Mouse (Mus musculus) hindbrain, embryonic 12.5 days (tissue): Measurements from ENCODE around the gene Ifngr2. TPM values are rescaled to one million over a fixed set of nuclear protein-coding genes. Genes with fewer than 3 reads are reported as not detected.
"Not testable (repeated sequence)": the region's sequence is repeated elsewhere in the genome, so short reads cannot be mapped to it uniquely, and the experiment has no call there.

Experiments
- ATAC-seq: fragments of 200-750 bp; cut with Nextera tagmentation; 2 replicates; pipeline ENCODE4 v1.8.0; 2017; ENCODE audit warnings: moderate TSS enrichment; ENCODE audit not compliant: low FRiP score
- H3K27ac ChIP-seq: fragments of 300-500 bp; sonication (generic); 2 replicates; pipeline ENCODE4 v1.5.1; 2016; ENCODE audit warnings: mild to moderate bottlenecking
- H3K27me3 ChIP-seq: fragments of 300-500 bp; sonication (generic); 2 replicates; pipeline ENCODE4 v1.6.1; 2016; ENCODE audit warnings: mild to moderate bottlenecking
- H3K36me3 ChIP-seq: fragments of 300-500 bp; sonication (generic); 2 replicates; pipeline ENCODE4 v1.6.1; 2016; ENCODE audit warnings: mild to moderate bottlenecking
- H3K4me1 ChIP-seq: fragments of 300-500 bp; sonication (generic); 2 replicates; pipeline ENCODE4 v1.6.1; 2016
- H3K4me2 ChIP-seq: fragments of 300-500 bp; sonication (generic); replicated peaks from 2 replicates; pipeline ENCODE4 v1.6.1; 2016; ENCODE audit warnings: mild to moderate bottlenecking
- H3K4me3 ChIP-seq: fragments of 300-500 bp; sonication (generic); 2 replicates; pipeline ENCODE4 v1.5.1; 2016; ENCODE audit warnings: mild to moderate bottlenecking
- H3K9ac ChIP-seq: fragments of 300-500 bp; sonication (generic); 2 replicates; pipeline ENCODE4 v1.6.1; 2016; ENCODE audit warnings: mild to moderate bottlenecking, moderate library complexity
- H3K9me3 ChIP-seq: fragments of 300-500 bp; sonication (generic); replicated peaks from 2 replicates; pipeline ENCODE4 v1.6.1; 2016; ENCODE audit warnings: mild to moderate bottlenecking
- WGBS: fragments of 180-500 bp; shearing (Covaris S2); methylation state at CpG from one replicate; pipeline ENCODE4 v1.1.7; 2016; 5-methylcytosine and 5-hydroxymethylcytosine counted together
- polyA plus RNA-seq: library from polyadenylated mRNA; unstranded; fragments of >200 nt; fragmentation: Nextera tagmentation; extraction: Ambion mirVana; gene quantifications from 2 replicates; pipeline ENCODE4 v1.2.1, GENCODE M21; 2016

Gene Ifngr2
- polyA plus RNA-seq, 1 experiment from 2014 or later: 48.6 TPM

- Histone ChIP-seq H3K36me3 (no peaks in the 10 kb centered on the region), H3K4me3 (no peak overlapping the region), H3K4me1 (no peaks in the 10 kb centered on the region), H3K27ac (no peak overlapping the region), H3K9ac (no peak overlapping the region), H3K9me3 (no peaks in the 10 kb centered on the region), H3K4me2 (no peak overlapping the region), H3K27me3 (no peaks in the 10 kb centered on the region)
- 76% methylated on average over 10 of the region's 10 CpGs for WGBS
- ATAC-seq: no peak
Observed at GRCm38 (mm10) chr16:91527051-91527450, 19.8 kb upstream of the Ifngr2 start.

DNA sequence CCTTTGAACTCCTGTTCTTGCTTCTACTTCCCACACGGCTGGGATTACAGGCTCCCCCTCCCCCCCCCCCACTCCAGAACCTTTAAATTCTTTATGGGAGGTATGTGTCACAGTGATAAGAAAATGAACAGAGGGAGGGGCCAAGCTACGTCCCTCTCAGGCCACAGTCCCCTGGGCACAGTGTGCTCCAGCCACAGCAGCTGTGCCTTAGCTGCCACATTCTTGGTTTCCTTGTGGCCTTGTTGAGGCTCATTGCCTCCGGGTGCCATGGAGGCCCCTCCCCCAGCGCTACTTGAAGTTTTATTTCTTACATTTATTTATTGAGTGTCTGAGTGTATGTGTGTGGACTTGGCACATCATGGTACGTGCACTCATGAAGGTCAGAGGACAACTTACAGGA is 19.4 kb upstream of the Ifngr2 start:
- H3K4me1 ChIP-seq: no peaks in the 10 kb centered on the region
- H3K4me2 ChIP-seq: no peak overlapping the region
- no peaks in the 10 kb centered on the region for H3K9me3 ChIP-seq
- no peak overlapping the region for H3K4me3 ChIP-seq
- WGBS: 76% methylated on average over 5 of the region's 5 CpGs
- no peak for ATAC-seq
- no peak overlapping the region for H3K9ac ChIP-seq
- no peaks in the 10 kb centered on the region for H3K27me3 ChIP-seq
- H3K36me3 ChIP-seq: no peaks in the 10 kb centered on the region
- no peak overlapping the region for H3K27ac ChIP-seq

GRCm38 (mm10) chr16:91528578-91528977 is 18.3 kb upstream of the Ifngr2 start:
- Histone ChIP-seq H3K36me3 (no peaks in the 10 kb centered on the region), H3K9me3 (no peaks in the 10 kb centered on the region), H3K4me2 (no peak overlapping the region), H3K9ac (no peak overlapping the region), H3K4me3 (no peak overlapping the region), H3K27ac (no peak overlapping the region), H3K4me1 (no peaks in the 10 kb centered on the region), H3K27me3 (no peaks in the 10 kb centered on the region)
- ATAC-seq: no peak
- WGBS: 89% methylated on average over 9 of the region's 9 CpGs

- not testable (repeated sequence) for H3K9ac ChIP-seq, H3K4me3 ChIP-seq, H3K4me2 ChIP-seq, H3K4me1 ChIP-seq, H3K27me3 ChIP-seq, ATAC-seq, H3K36me3 ChIP-seq, H3K27ac ChIP-seq, H3K9me3 ChIP-seq
- WGBS: 79% methylated on average over 4 of the region's 4 CpGs
Observed at GRCm38 (mm10) chr16:91530830-91531229, 16.0 kb upstream of the Ifngr2 start.

- H3K9ac ChIP-seq: no peak overlapping the region
- H3K4me1 ChIP-seq: no peaks in the 10 kb centered on the region
- no peaks in the 10 kb centered on the region for H3K9me3 ChIP-seq
- no peak overlapping the region for H3K4me2 ChIP-seq
- ATAC-seq: no peak
- WGBS: 91% methylated on average over 6 of the region's 6 CpGs
- H3K36me3 ChIP-seq: no peaks in the 10 kb centered on the region
- no peak overlapping the region for H3K27ac ChIP-seq
- no peaks in the 10 kb centered on the region for H3K27me3 ChIP-seq
- H3K4me3 ChIP-seq: no peak overlapping the region
Observed at GRCm38 (mm10) chr16:91531856-91532255, 15.0 kb upstream of the Ifngr2 start.

- H3K9me3 ChIP-seq: no peaks in the 10 kb centered on the region
- no peaks in the 10 kb centered on the region for H3K36me3 ChIP-seq
- H3K4me1 ChIP-seq: no peaks in the 10 kb centered on the region
- no peak for ATAC-seq
- WGBS: 47% methylated on average over 2 of the region's 2 CpGs
- H3K4me2 ChIP-seq: no peak overlapping the region
- no peaks in the 10 kb centered on the region for H3K27me3 ChIP-seq
- H3K27ac ChIP-seq: no peak overlapping the region
- no peak overlapping the region for H3K9ac ChIP-seq
- H3K4me3 ChIP-seq: no peak overlapping the region
Observed at GRCm38 (mm10) chr16:91532429-91532828, 14.4 kb upstream of the Ifngr2 start.

GRCm38 (mm10) chr16:91533097-91534001 is 13.5 kb upstream of the Ifngr2 start:
- no peaks in the 10 kb centered on the region for H3K4me1 ChIP-seq
- no peak overlapping the region for H3K9ac ChIP-seq
- no peak overlapping the region for H3K4me3 ChIP-seq
- H3K9me3 ChIP-seq: no peaks in the 10 kb centered on the region
- WGBS: 72% methylated on average over 23 of the region's 23 CpGs
- H3K4me2 ChIP-seq: no peak overlapping the region
- no peak overlapping the region for H3K27ac ChIP-seq
- H3K36me3 ChIP-seq: no peaks in the 10 kb centered on the region
- H3K27me3 ChIP-seq: no peaks in the 10 kb centered on the region
- no peak for ATAC-seq

DNA sequence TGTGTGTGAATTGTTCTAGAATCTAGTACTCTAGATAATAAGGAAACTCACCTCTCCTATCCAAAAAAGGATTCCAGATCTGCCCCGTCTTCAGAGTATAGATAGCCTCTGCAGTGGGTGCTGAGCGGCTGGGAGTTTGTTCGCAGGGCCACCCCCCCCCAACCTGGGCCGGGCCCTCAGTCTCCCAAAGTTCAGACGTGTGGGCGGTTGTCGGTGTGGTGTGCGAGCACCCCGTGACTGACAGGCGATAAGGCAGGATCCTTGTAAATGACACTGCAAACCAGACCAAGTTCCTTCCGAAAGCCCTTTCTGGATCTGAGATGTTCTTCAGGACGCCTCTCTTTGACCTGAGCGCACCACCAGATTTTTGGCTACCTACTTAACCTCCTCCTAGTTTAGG is 12.4 kb upstream of the Ifngr2 start:
- Histone ChIP-seq H3K4me1 (no peaks in the 10 kb centered on the region), H3K4me2 (no peak overlapping the region), H3K9me3 (no peaks in the 10 kb centered on the region), H3K27me3 (no peaks in the 10 kb centered on the region), H3K9ac (no peak overlapping the region), H3K27ac (no peak overlapping the region), H3K36me3 (no peaks in the 10 kb centered on the region), H3K4me3 (no peak overlapping the region)
- 55% methylated on average over 13 of the region's 13 CpGs for WGBS
- no peak for ATAC-seq

DNA sequence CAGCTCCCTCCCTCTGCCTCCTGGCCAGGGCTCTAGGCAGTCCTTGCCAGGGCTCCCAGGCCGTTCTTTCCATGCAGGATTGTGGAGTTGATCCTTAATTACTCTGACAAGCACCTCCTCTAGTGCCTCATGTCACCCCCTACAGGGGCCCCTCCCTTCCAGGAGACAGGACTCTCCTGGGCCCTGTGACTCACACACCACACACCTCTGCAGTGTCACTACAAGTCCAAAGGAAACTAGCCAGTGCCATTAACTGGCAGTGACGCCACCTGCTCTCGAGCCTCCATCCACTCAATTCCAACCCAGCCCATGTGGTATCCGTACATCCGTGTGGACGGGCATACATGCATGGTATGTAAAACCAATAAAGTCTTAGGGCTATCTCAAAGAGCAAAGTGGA is 12.0 kb upstream of the Ifngr2 start:
- no peak overlapping the region for H3K9ac ChIP-seq
- ATAC-seq: no peak
- WGBS: 86% methylated on average over 6 of the region's 6 CpGs

GRCm38 (mm10) chr16:91536372-91536771 is 10.5 kb upstream of the Ifngr2 start:
- no peak overlapping the region for H3K9ac ChIP-seq
- 88% methylated on average over 6 of the region's 6 CpGs for WGBS
- no peak overlapping the region for H3K4me2 ChIP-seq
- H3K36me3 ChIP-seq: no peaks in the 10 kb centered on the region
- no peak overlapping the region for H3K27ac ChIP-seq
- H3K9me3 ChIP-seq: no peaks in the 10 kb centered on the region
- ATAC-seq: no peak
- H3K4me1 ChIP-seq: peaks cover under 1% of the 10 kb centered on the region; the same call in 1 of the 2 replicates
- no peaks in the 10 kb centered on the region for H3K27me3 ChIP-seq
- no peak overlapping the region for H3K4me3 ChIP-seq

More for the DNA sequence above, 12.0 kb upstream of the Ifngr2 start:
- H3K36me3 ChIP-seq: no peaks in the 10 kb centered on the region
- H3K4me2 ChIP-seq: no peak overlapping the region
- no peaks in the 10 kb centered on the region for H3K9me3 ChIP-seq
- H3K27me3 ChIP-seq: no peaks in the 10 kb centered on the region
- H3K4me3 ChIP-seq: no peak overlapping the region
- H3K4me1 ChIP-seq: no peaks in the 10 kb centered on the region
- H3K27ac ChIP-seq: no peak overlapping the region

DNA sequence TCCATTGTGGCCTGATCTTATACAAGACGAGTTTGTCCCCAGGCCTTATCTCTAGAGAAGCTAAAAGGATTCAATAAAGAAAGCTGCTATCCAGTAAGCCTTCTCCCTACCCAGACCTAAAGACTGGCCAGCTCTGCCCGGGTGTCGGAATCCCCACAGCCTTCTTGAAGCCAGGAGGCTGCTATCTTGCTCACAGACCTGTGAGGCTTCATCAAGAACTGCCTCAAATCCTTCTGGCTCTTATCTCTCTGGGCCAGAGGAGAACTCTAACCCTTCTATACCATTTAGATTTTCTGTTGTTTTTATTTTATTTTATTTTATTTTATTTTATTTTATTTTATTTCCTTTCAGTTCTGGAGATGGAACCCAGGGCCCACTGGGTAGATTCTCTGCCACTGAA is 9.8 kb upstream of the Ifngr2 start:
- Histone ChIP-seq H3K9ac (no peak overlapping the region), H3K9me3 (no peaks in the 10 kb centered on the region), H3K27ac (no peak overlapping the region), H3K36me3 (no peaks in the 10 kb centered on the region), H3K4me1 (peaks cover 5% of the 10 kb centered on the region; the same call in 1 of the 2 replicates), H3K4me2 (no peak overlapping the region), H3K27me3 (no peaks in the 10 kb centered on the region), H3K4me3 (no peak overlapping the region)
- no peak for ATAC-seq
- 84% methylated on average over 3 of the region's 3 CpGs for WGBS

DNA sequence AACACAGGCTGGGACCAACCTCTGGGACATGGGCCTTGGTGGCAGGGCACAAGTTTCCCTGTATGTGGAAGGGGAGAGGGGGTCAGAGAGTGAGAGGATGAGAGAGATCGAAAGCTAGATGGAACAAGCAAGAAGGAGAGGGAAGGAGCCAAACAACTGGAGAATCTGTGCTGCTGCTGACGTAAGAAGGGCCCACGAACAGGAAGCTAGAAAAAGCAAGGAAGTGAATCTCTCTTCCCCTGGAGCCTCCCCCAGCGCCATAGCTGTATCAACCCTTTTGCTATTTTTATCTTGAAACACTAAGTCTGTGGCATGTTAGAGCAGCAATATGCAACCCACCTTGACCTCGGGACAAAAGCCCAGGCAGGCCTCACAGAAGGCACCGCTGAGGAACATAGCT is 8.8 kb upstream of the Ifngr2 start:
- ATAC-seq: no peak
- Histone ChIP-seq H3K9me3 (no peaks in the 10 kb centered on the region), H3K4me2 (no peak overlapping the region), H3K4me1 (peaks cover 5% of the 10 kb centered on the region; the same call in 1 of the 2 replicates), H3K4me3 (no peak overlapping the region), H3K27ac (no peak overlapping the region), H3K27me3 (no peaks in the 10 kb centered on the region), H3K36me3 (no peaks in the 10 kb centered on the region), H3K9ac (no peak overlapping the region)
- WGBS: 72% methylated on average over 6 of the region's 6 CpGs

- WGBS: 65% methylated on average over 9 of the region's 9 CpGs
- no peak overlapping the region for H3K4me2 ChIP-seq
Observed at GRCm38 (mm10) chr16:91538513-91538912, 8.4 kb upstream of the Ifngr2 start.

More at GRCm38 (mm10) chr16:91538513-91538912, 8.4 kb upstream of the Ifngr2 start:
- H3K27me3 ChIP-seq: no peaks in the 10 kb centered on the region
- H3K4me1 ChIP-seq: peaks cover 5% of the 10 kb centered on the region; the same call in 1 of the 2 replicates
- H3K36me3 ChIP-seq: no peaks in the 10 kb centered on the region
- no peak overlapping the region for H3K9ac ChIP-seq
- H3K4me3 ChIP-seq: no peak overlapping the region
- no peak overlapping the region for H3K27ac ChIP-seq
- ATAC-seq: no peak
- no peaks in the 10 kb centered on the region for H3K9me3 ChIP-seq
